Mouse (Mus musculus) limb, embryonic 14.5 days (tissue): Measurements from ENCODE around the gene Nectin4. TPM values are rescaled to one million over a fixed set of nuclear protein-coding genes. Genes with fewer than 3 reads are reported as not detected.

Experiments
- ATAC-seq: fragments of 200-750 bp; cut with Nextera tagmentation; 2 replicates; pipeline ENCODE4 v1.8.0; 2017; ENCODE audit warnings: low read depth, moderate number of reproducible peaks, moderate TSS enrichment; ENCODE audit not compliant: low FRiP score
- DNase-seq: peaks from one replicate; pipeline ENCODE4 v3.0.0-alpha.2; 2015; ENCODE audit warnings: low spot score
- H3K27ac ChIP-seq: fragments of 300-500 bp; sonication (generic); replicated peaks from 2 replicates; pipeline ENCODE4 v1.5.1; 2014; ENCODE audit warnings: low read depth, mild to moderate bottlenecking, low read length, moderate library complexity, mixed read lengths
- H3K27me3 ChIP-seq: fragments of 300-500 bp; sonication (generic); 2 replicates; pipeline ENCODE4 v1.6.1; 2014; ENCODE audit warnings: low read length, mixed read lengths; ENCODE audit not compliant: control insufficient read depth, insufficient read depth
- H3K36me3 ChIP-seq: fragments of 300-500 bp; sonication (generic); 2 replicates; pipeline ENCODE4 v1.6.1; 2014; ENCODE audit warnings: mild to moderate bottlenecking, low read length, moderate library complexity, mixed read lengths; ENCODE audit not compliant: control insufficient read depth, insufficient read depth
- H3K4me1 ChIP-seq: fragments of 300-500 bp; sonication (generic); 2 replicates; pipeline ENCODE4 v1.6.1; 2014; ENCODE audit warnings: antibody characterized with exemption, low read length, mixed read lengths; ENCODE audit not compliant: control insufficient read depth, insufficient read depth
- H3K4me2 ChIP-seq: fragments of 300-500 bp; sonication (generic); replicated peaks from 2 replicates; pipeline ENCODE4 v1.6.1; 2014; ENCODE audit warnings: low read depth, mild to moderate bottlenecking, low read length, moderate library complexity; ENCODE audit not compliant: severe bottlenecking
- H3K4me3 ChIP-seq: fragments of 300-500 bp; sonication (generic); replicated peaks from 2 replicates; pipeline ENCODE4 v1.5.1; 2014; ENCODE audit warnings: low read length
- H3K9ac ChIP-seq: fragments of 300-500 bp; sonication (generic); 2 replicates; pipeline ENCODE4 v1.6.1; 2014; ENCODE audit warnings: mild to moderate bottlenecking, low read depth, low read length, moderate library complexity; ENCODE audit not compliant: severe bottlenecking
- H3K9me3 ChIP-seq: fragments of 300-500 bp; sonication (generic); 2 replicates; pipeline ENCODE4 v1.6.1; 2016; ENCODE audit warnings: low read length; ENCODE audit not compliant: control insufficient read depth
- POLR2A ChIP-seq: fragments of 200-500 bp; IDR thresholded peaks from 2 replicates; pipeline ENCODE4 v1.8.0; 2012; ENCODE audit warnings: inconsistent platforms, mild to moderate bottlenecking, moderate library complexity, borderline replicate concordance; ENCODE audit not compliant: insufficient read depth, insufficient read length; ENCODE audit errors: extremely low read depth
- WGBS: fragments of 180-500 bp; shearing (Covaris S2); extraction: QIAGEN DNeasy Blood & Tissue Kit; methylation state at CpG from one replicate; pipeline ENCODE4 v1.1.7; 2014; 5-methylcytosine and 5-hydroxymethylcytosine counted together
- polyA plus RNA-seq, 2 experiments: library from polyadenylated mRNA; depleted of rRNA in 1 of 2; stranded (reverse) in 1 of 2; unstranded in 1 of 2; fragments of >200 nt; fragmentation: Nextera tagmentation in 1 of 2; extraction: Ambion mirVana in 1 of 2; gene quantifications; 2 replicates each; pipeline versions ENCODE4 v1.2.1 to v1.2.3; 2012 to 2014

Nectin4 gene
- polyA plus RNA-seq, 2 experiments = 19.4 to 21.0 TPM

DNA sequence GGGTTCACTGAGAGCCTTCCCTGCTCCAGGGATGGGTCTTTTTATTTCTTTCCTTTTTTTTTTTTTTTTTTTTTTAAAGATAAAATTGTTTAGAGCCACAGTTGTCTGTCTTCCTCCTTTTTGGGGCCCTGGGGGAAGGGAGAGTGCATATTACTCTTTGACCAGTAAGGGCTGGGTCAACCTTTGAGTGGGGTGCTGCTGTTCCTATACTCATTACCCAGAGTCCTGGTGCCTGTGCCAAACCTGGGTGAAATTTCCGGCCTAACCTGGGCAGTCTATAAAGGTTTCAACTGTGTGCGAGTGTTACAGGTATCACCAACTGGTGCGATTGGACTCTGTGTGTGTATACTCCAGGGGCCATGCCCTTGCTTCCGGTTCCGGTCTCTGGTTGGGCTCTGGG lies 48.8 kb downstream of the Nectin4 start, which contains the start of gene Tstd1:
TSS of gene Tstd1 (plus strand) at position 213 of the 400 bp plus-strand sequence.
- ATAC-seq (no peak), DNase-seq (no peak)
- H3K4me3 ChIP-seq = no peak within 1 kb of the TSS
- no peaks in the 10 kb centered on the region for H3K27me3 ChIP-seq
- H3K4me2 ChIP-seq = no peak within 1 kb of the TSS
- no peaks in the 10 kb centered on the region for H3K4me1 ChIP-seq
- H3K9me3 ChIP-seq = no peaks in the 10 kb centered on the region
- H3K9ac ChIP-seq = no peak within 1 kb of the TSS
- WGBS = 88% methylated on average over 5 of the region's 5 CpGs
- no peak within 1 kb of the TSS for H3K27ac ChIP-seq
- H3K36me3 ChIP-seq = peaks cover 51% of the 10 kb centered on the region
- no peak for TF ChIP-seq POLR2A

DNA sequence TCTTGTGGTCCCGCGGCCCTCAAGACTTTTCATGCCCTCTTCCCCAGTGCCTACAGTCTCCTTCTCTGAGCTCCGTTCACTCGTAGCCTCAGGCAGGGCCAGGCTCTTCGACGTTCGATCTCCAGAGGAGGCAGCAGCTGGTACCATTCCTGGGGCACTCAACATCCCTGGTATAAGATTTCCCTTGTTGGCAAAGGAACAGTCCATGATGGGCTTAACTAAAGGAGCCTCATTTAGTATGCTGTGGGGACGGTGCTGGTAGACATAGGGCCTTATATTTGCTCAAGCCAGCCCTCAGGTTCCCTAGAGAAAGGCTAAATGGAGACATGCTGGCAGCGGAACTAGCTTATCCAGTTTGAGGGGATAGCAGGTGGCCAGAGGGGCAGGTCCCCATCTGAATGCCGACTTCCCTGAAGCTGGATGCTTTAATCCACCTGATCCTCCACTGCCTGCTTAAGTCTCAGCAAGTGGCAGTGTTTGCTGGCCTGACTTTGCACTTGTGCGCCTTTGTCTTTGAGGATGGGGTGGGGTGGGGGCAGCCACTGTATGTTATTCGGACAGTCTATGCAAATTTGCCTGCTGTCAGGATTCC lies 49.5 kb downstream of the Nectin4 start:
- Histone ChIP-seq H3K9me3 (no peaks in the 10 kb centered on the region), H3K36me3 (peaks cover 51% of the 10 kb centered on the region), H3K4me2 (no peak overlapping the region), H3K4me3 (no peak overlapping the region), H3K27me3 (no peaks in the 10 kb centered on the region), H3K4me1 (no peaks in the 10 kb centered on the region), H3K9ac (no peak overlapping the region), H3K27ac (no peak overlapping the region)
- TF ChIP-seq POLR2A = no peak
- WGBS = 67% methylated on average over 12 of the region's 12 CpGs
- no peak for ATAC-seq
- no peak for DNase-seq

DNA sequence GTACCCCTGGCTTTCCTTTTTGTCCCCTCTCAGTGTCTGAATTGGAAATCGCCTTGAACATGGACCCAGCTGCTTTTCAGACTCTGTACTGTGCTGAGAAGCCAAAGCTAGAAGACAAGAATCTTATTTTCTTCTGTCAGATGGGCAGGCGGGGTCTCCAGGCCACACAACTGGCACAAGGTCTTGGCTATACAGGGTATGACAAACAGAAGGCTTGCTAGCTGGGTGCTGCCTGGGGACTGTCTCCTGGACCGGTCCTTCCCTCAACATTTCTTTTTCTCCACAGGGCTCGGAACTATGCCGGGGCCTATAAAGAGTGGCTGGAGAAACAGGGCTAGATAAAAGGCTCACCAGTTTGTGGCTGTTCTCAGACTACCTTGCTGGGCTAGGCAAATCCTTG lies 50.0 kb downstream of the Nectin4 start:
- Histone ChIP-seq H3K4me1 (no peaks in the 10 kb centered on the region), H3K27me3 (no peaks in the 10 kb centered on the region), H3K27ac (no peak overlapping the region), H3K9me3 (no peaks in the 10 kb centered on the region), H3K9ac (no peak overlapping the region), H3K36me3 (peaks cover 51% of the 10 kb centered on the region), H3K4me2 (no peak overlapping the region), H3K4me3 (no peak overlapping the region)
- WGBS = 82% methylated on average over 5 of the region's 5 CpGs
- no peak for DNase-seq
- no peak for TF ChIP-seq POLR2A
- ATAC-seq = no peak

DNA sequence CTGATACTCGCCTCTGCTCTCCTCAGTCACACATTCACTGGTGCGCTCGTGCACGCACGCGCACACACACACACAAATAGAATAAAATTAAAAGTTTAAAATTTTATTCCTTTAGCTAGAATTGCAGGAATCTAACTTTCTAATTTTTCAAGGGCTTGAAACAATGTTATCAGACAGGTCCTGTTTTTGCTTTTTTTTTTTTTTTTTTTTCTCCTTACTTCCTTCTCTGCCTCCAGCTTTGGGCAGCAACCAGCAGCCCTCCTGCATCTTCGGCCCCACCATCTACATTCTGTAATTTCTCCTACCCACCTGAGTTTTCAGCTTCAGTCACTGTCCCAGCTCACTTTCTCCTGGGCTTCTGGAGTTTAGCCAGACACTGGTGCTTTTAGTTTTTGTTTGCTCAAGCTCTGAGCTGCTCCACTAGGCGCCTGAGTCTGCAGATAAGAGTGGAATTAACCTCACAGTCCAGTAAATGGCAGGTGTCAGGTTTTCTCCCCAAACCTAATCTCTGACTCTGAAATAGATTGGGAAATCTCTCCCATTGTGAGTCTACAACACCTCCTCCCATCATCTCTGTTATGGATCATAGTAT lies 52.7 kb downstream of the Nectin4 start:
- Histone ChIP-seq H3K4me3 (no peak overlapping the region), H3K9ac (no peak overlapping the region), H3K27ac (no peak overlapping the region), H3K4me2 (no peak overlapping the region), H3K36me3 (peaks cover 26% of the 10 kb centered on the region), H3K9me3 (no peaks in the 10 kb centered on the region), H3K4me1 (no peaks in the 10 kb centered on the region), H3K27me3 (no peaks in the 10 kb centered on the region)
- TF ChIP-seq POLR2A = no peak
- WGBS = 90% methylated on average over 8 of the region's 8 CpGs
- DNase-seq = no peak
- ATAC-seq = no peak

DNA sequence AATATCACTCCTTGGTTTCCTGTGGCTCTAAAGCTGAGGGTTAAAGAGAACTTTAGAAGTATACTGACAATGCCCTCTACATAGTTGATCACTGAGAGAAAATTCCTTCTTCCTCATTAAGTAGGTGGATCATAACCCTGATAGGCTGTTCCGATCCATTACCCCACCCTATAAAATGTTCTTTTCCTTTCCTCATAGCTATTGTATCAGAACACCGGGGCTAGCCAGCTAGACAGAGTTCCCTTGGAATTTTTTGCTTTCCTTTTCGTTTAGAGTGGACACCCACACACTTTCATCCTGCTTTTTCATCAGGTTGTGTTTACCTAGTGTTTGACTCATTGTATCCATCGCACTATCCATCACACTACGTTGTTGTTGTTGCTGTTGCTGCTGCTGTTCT lies 54.7 kb downstream of the Nectin4 start:
- Histone ChIP-seq H3K27me3 (no peaks in the 10 kb centered on the region), H3K4me3 (no peak overlapping the region), H3K36me3 (peaks cover 6% of the 10 kb centered on the region), H3K9ac (no peak overlapping the region), H3K27ac (no peak overlapping the region), H3K9me3 (no peaks in the 10 kb centered on the region), H3K4me1 (no peaks in the 10 kb centered on the region), H3K4me2 (no peak overlapping the region)
- no peak for TF ChIP-seq POLR2A
- WGBS = 69% methylated on average over 5 of the region's 5 CpGs
- DNase-seq (no peak), ATAC-seq (no peak)
